9 mouse cellular contexts compared by ENCODE assay signal in genomic region chr5:9068886-9069285, GRCm38 (mm10). TPM values are rescaled to one million over a fixed set of nuclear protein-coding genes. Genes with fewer than 3 reads are reported as not detected.
DNase-seq lines count a peak whose midpoint lies in the region; ATAC-seq and TF ChIP-seq lines count a peak whose summit lies in the region.
"Had no signal": no experiment of that assay in that cellular context is flagged by ENCODE, and none has a peak within 500 bp of the region (broad histone marks: within the 10 kb centered on the region; RNA-seq: fewer than 3 reads in every experiment).

No protein-coding gene starts in this region.

- ATAC-seq in kidney, embryonic 16.5 days (ENCODE audit: low FRiP score, low TSS enrichment) = no peak
- peak; percentile 98 for ATAC-seq in Patski
- peak; percentile 76 for ATAC-seq in lung, postnatal 0 days

- no peaks in the 10 kb centered on the region for H3K4me1 ChIP-seq in kidney, embryonic 16.5 days (ENCODE audit: insufficient read depth, low read length)
- H3K4me1 ChIP-seq in lung, postnatal 0 days (ENCODE audit: insufficient read depth, low read depth, low read length) = no peaks in the 10 kb centered on the region
- H3K4me1 ChIP-seq: heart, embryonic 13.5 days had no signal

- no peaks in the 10 kb centered on the region for H3K27me3 ChIP-seq in kidney, embryonic 16.5 days (ENCODE audit: insufficient read depth, low read length)
- no peaks in the 10 kb centered on the region for H3K27me3 ChIP-seq in Patski
- H3K27me3 ChIP-seq in lung, postnatal 0 days (replicated peaks; ENCODE audit: insufficient read depth, low read length) = no peaks in the 10 kb centered on the region
- H3K27me3 ChIP-seq: heart, embryonic 13.5 days had no signal

- no peak for TF ChIP-seq EP300 in lung, postnatal 0 days (IDR thresholded peaks at IDR 0.05)

- no peak overlapping the region for H3K27ac ChIP-seq in kidney, embryonic 16.5 days (ENCODE audit: low read length)
- no peak overlapping the region; the same call in 1 of the 2 replicates for H3K27ac ChIP-seq in lung, postnatal 0 days (ENCODE audit: low read length)
- H3K27ac ChIP-seq: heart, embryonic 13.5 days had no signal

- no peak for TF ChIP-seq CTCF in Patski (IDR thresholded peaks at IDR 0.05)
- no peak for TF ChIP-seq CTCF in lung, postnatal 0 days (IDR thresholded peaks at IDR 0.05)

- 56% methylated on average over 2 of the region's 2 CpGs for WGBS in kidney, embryonic 16.5 days
- WGBS in lung, postnatal 0 days = 40% methylated on average over 2 of the region's 2 CpGs

- no peaks in the 10 kb centered on the region for H3K9me3 ChIP-seq in kidney, embryonic 16.5 days (ENCODE audit: low read length)
- no peaks in the 10 kb centered on the region for H3K9me3 ChIP-seq in lung, postnatal 0 days (ENCODE audit: low read length)
- H3K9me3 ChIP-seq: heart, embryonic 13.5 days had no signal

- in situ Hi-C loops in Patski (cut with MboI; ENCODE audit: low pct_unique_long_range_greater_than_20kb) = no loop called here

- CTCF ChIA-PET in Patski (lab: Charles Lee) = interaction anchor here (0.8 to 3.0 kb wide), 5 partner anchors 8 to 58 kb away, joined by 3 to 16 read pairs (median 3); no protein-coding TSS in a partner anchor

- no peak overlapping the region for H3K4me3 ChIP-seq in kidney, embryonic 16.5 days (ENCODE audit: low read length)
- no peak overlapping the region for H3K4me3 ChIP-seq in lung, postnatal 0 days (ENCODE audit: low read depth, low read length)
- H3K4me3 ChIP-seq: heart, embryonic 13.5 days had no signal

- peak; percentile 17 for DNase-seq in kidney, adult 11 months
- DNase-seq in Patski (ENCODE audit: low read depth, low spot score) = peak; percentile 95
- peak; percentile 72 to 77 for DNase-seq in cerebellum, postnatal 14 days
- DNase-seq in heart, postnatal 4 days = peak; percentile 24
- peak; percentile 68 for DNase-seq in lung, postnatal 0 days (ENCODE audit: low spot score)
- no peak for DNase-seq in spleen, postnatal 36 days (ENCODE audit: low spot score in 2 of 2)
- DNase-seq in natural killer cell, adult 2 months (ENCODE audit: low spot score in 2 of 2) = no peak

- H3K9ac ChIP-seq in kidney, embryonic 16.5 days (replicated peaks; ENCODE audit: low read length) = no peak overlapping the region
- H3K9ac ChIP-seq in lung, postnatal 0 days (replicated peaks; ENCODE audit: low read depth) = no peak overlapping the region
- H3K9ac ChIP-seq: heart, embryonic 13.5 days had no signal

- no peak overlapping the region for H3K4me2 ChIP-seq in kidney, embryonic 16.5 days (replicated peaks; ENCODE audit: low read depth, low read length)
- H3K4me2 ChIP-seq in lung, postnatal 0 days (replicated peaks; ENCODE audit: low read depth, low read length) = no peak overlapping the region
- H3K4me2 ChIP-seq: heart, embryonic 13.5 days had no signal

- no peaks in the 10 kb centered on the region for H3K36me3 ChIP-seq in kidney, embryonic 16.5 days (ENCODE audit: insufficient read depth, low read length)
- H3K36me3 ChIP-seq in lung, postnatal 0 days (ENCODE audit: insufficient read depth, low read length) = no peaks in the 10 kb centered on the region
- H3K36me3 ChIP-seq: heart, embryonic 13.5 days had no signal

- POLR2A ChIA-PET in Patski (lab: Charles Lee) = no interaction called here

RNA-seq across cellular contexts. Expression of gene Tmem243, which starts 31.6 kb away (rescaled TPM):
- polyA plus RNA-seq in kidney, embryonic 16.5 days (2015; fragmentation: Nextera tagmentation; extraction: Ambion mirVana) = 11.6 and 18.6 TPM in 2 replicates
- polyA plus RNA-seq in Patski (2021) = 11.2 TPM
- total RNA-seq in heart, postnatal 4 days (2021) = 1 to 10 TPM; 6.7 to 7.1 TPM
- polyA plus RNA-seq in lung, postnatal 0 days (2015; fragmentation: Nextera tagmentation; extraction: Ambion mirVana) = 407 and 422 TPM in 2 replicates

Comparison
In these comparisons a context has a peak if more than half of its experiments do, and no peak if none do; other contexts are left out.
1. DNase-seq: peak in kidney, adult 11 months (single experiment), Patski (single experiment), cerebellum, postnatal 14 days (2 of 2), heart, postnatal 4 days (single experiment) and lung, postnatal 0 days (single experiment); none in spleen, postnatal 36 days (0 of 2) and natural killer cell, adult 2 months (0 of 2).
2. RNA of gene Tmem243, which starts 31.6 kb away (polyA plus RNA-seq): 407 to 422 TPM in lung, postnatal 0 days; 11.6 to 18.6 TPM in kidney, embryonic 16.5 days and 11.2 TPM in Patski (single experiment); every median in the first group is over 10 times any median in the second.